In genomic region chr2:168912901-168913721, GRCm38 (mm10) we compare ENCODE assay signal across 8 mouse cellular contexts. TPM values are rescaled to one million over a fixed set of nuclear protein-coding genes. Genes with fewer than 3 reads are reported as not detected.
DNase-seq lines count a peak whose midpoint lies in the region; ATAC-seq and TF ChIP-seq lines count a peak whose summit lies in the region.

No protein-coding gene starts in this region.

- DNase-seq in cerebellum, adult 2 months = no peak
- DNase-seq in cerebellum, postnatal 4 days (ENCODE audit: low spot score in 2 of 2) = no peak
- no peak for DNase-seq in gastrocnemius, postnatal 25 days
- no peak for DNase-seq in MN1 (ENCODE audit: low spot score)

- WGBS in cerebellum, adult 2 months = 8% methylated on average over 31 of the region's 31 CpGs
- WGBS in forebrain, embryonic 15.5 days = 1% methylated on average over 31 of the region's 31 CpGs

- TF ChIP-seq POLR2A in cerebellum, adult 2 months (IDR thresholded peaks at IDR 0.05; ENCODE audit: borderline replicate concordance, insufficient read depth, low read length) = no peak

- peaks cover 3% of the 10 kb centered on the region; the same call in 1 of the 2 replicates for H3K27me3 ChIP-seq in cerebellum, adult 2 months (ENCODE audit: control insufficient read depth, insufficient read depth, low read length)
- peaks cover 43% of the 10 kb centered on the region for H3K27me3 ChIP-seq in forebrain, embryonic 15.5 days

- no peaks in the 10 kb centered on the region for H3K36me3 ChIP-seq in forebrain, embryonic 15.5 days

- peak overlapping the region; percentile 95 for H3K4me2 ChIP-seq in forebrain, embryonic 15.5 days (replicated peaks)

- H3K4me3 ChIP-seq in cerebellum, adult 2 months (replicated peaks; ENCODE audit: insufficient read depth, low read depth, low read length) = peak overlapping the region; percentile 53
- H3K4me3 ChIP-seq in forebrain, embryonic 15.5 days = peak overlapping the region; percentile 51

- H3K9ac ChIP-seq in forebrain, embryonic 15.5 days (replicated peaks) = peak overlapping the region; percentile 43

- no peaks in the 10 kb centered on the region for H3K9me3 ChIP-seq in forebrain, embryonic 15.5 days

- peak; percentile 32 for ATAC-seq in CD4-positive, CD25-positive, alpha-beta regulatory T cell, adult 4 months
- ATAC-seq in forebrain, embryonic 15.5 days (replicated peaks) = peak; percentile 39; the same call in 1 of the 2 replicates
- ATAC-seq in megakaryocyte, adult 5-6 weeks (ENCODE audit: poor library complexity, severe bottlenecking) = peak; percentile 10; the same call in 1 of the 2 replicates
- no peak for ATAC-seq in cerebellum, adult (ENCODE audit: insufficient number of reproducible peaks, low FRiP score, low TSS enrichment)

- TF ChIP-seq CTCF in cerebellum, adult 2 months (IDR thresholded peaks at IDR 0.05; ENCODE audit: borderline replicate concordance, insufficient read depth, low read depth, low read length) = no peak

- no peak overlapping the region for H3K27ac ChIP-seq in cerebellum, adult 2 months (ENCODE audit: insufficient read depth, low read length)
- H3K27ac ChIP-seq in forebrain, embryonic 15.5 days (replicated peaks) = no peak overlapping the region

- peaks cover 10% of the 10 kb centered on the region for H3K4me1 ChIP-seq in cerebellum, adult 2 months (ENCODE audit: control insufficient read depth, insufficient read depth, low read length)
- peaks cover 23% of the 10 kb centered on the region for H3K4me1 ChIP-seq in forebrain, embryonic 15.5 days

RNA-seq across cellular contexts. Expression of gene Zfp64, which starts 42.3 kb away (rescaled TPM):
- 18.6 and 19.8 TPM in 2 replicates for polyA plus RNA-seq in cerebellum, adult 2 months (2012; rRNA removed)
- polyA plus RNA-seq in CD4-positive, CD25-positive, alpha-beta regulatory T cell, adult 4 months (2017; shearing (Covaris generic)) = 10 to 100 TPM; 26.5 to 40.1 TPM
- 30.5 and 31.6 TPM in 2 replicates for polyA plus RNA-seq in forebrain, embryonic 15.5 days (2015; fragmentation: Nextera tagmentation; extraction: Ambion mirVana)
- total RNA-seq in megakaryocyte, adult 5-6 weeks (2015) = 6.7 and 8.8 TPM in 2 replicates
- total RNA-seq in megakaryocyte, adult 5-6 weeks (2017) = 13.8 and 17.2 TPM in 2 replicates
- 1 to 10 TPM; 6.1 to 6.3 TPM for total RNA-seq in gastrocnemius, postnatal 25 days (2021)
